Mouse (Mus musculus) heart, adult 2 months (tissue): ENCODE measurements at regions not wholly inside any gene's neighbourhood (a gene's known extent, or its start where the extent isn't known, plus 50 kb on each side); places are given as distances from the start of the nearest gene placed in this dataset.

Experiments
- DNase-seq, 2 experiments: peaks; one replicate each; pipeline ENCODE4 v3.0.0; 2021
- H3K27ac ChIP-seq: fragments of 200-600 bp; 2 replicates; pipeline ENCODE4 v1.8.1; 2022
- H3K27me3 ChIP-seq: fragments of 200-500 bp; 2 replicates; pipeline ENCODE4 v1.6.1; 2012; ENCODE audit warnings: mild to moderate bottlenecking, low read length, inconsistent platforms, mixed read lengths; ENCODE audit not compliant: control insufficient read depth, insufficient read depth
- H3K36me3 ChIP-seq: fragments of 200-500 bp; 2 replicates; pipeline ENCODE4 v1.6.1; 2012; ENCODE audit warnings: low read length, inconsistent platforms; ENCODE audit not compliant: control insufficient read depth, insufficient read depth
- H3K4me1 ChIP-seq: fragments of 200-500 bp; 2 replicates; pipeline ENCODE4 v1.6.1; 2011; ENCODE audit warnings: low read length; ENCODE audit not compliant: control insufficient read depth, insufficient read depth
- H3K4me3 ChIP-seq: fragments of 200-600 bp; 2 replicates; pipeline ENCODE4 v1.8.1; 2022
- H3K79me2 ChIP-seq: fragments of 200-500 bp; replicated peaks from 2 replicates; pipeline ENCODE4 v1.6.1; 2012; ENCODE audit warnings: mild to moderate bottlenecking, inconsistent platforms, low read length, moderate library complexity, mixed read lengths; ENCODE audit not compliant: control insufficient read depth, insufficient read depth
- H3K9ac ChIP-seq: fragments of 200-500 bp; 2 replicates; pipeline ENCODE4 v1.6.1; 2012; ENCODE audit warnings: low read depth, mild to moderate bottlenecking, control low read depth, inconsistent platforms, low read length, mixed read lengths
- CTCF ChIP-seq: fragments of 200-600 bp; IDR thresholded peaks from 2 replicates; pipeline ENCODE4 v1.8.1; 2022; ENCODE audit warnings: antibody characterized with exemption, mild to moderate bottlenecking, moderate library complexity
- EP300 ChIP-seq: fragments of 200-500 bp; IDR thresholded peaks from 2 replicates; pipeline ENCODE4 v1.6.1; 2011; ENCODE audit warnings: low read depth, low read length, control low read depth; ENCODE audit not compliant: insufficient read depth
- POLR2A ChIP-seq: fragments of 200-500 bp; IDR thresholded peaks from 2 replicates; pipeline ENCODE4 v1.6.1; 2011; ENCODE audit warnings: mild to moderate bottlenecking, low read depth, low read length, control low read depth; ENCODE audit not compliant: insufficient read depth
- WGBS: fragments of 180-500 bp; shearing (Covaris S2); methylation state at CpG from one replicate; pipeline ENCODE4 v1.1.7; 2018; 5-methylcytosine and 5-hydroxymethylcytosine counted together
- intact Hi-C: fragments of 180-260 bp; cut with DNase I; formaldehyde crosslinking; loops from one replicate; pipeline ENCODE4 v1.15.1; 2025

GRCm38 (mm10) chr2:106210773-106211172 is 207.4 kb upstream of the Dnajc24 start:
- WGBS = 41% methylated on average over 1 of the region's 1 CpGs
- Histone ChIP-seq H3K79me2 (no peaks in the 10 kb centered on the region), H3K27ac (no peak overlapping the region), H3K27me3 (no peaks in the 10 kb centered on the region), H3K4me1 (no peaks in the 10 kb centered on the region), H3K4me3 (no peak overlapping the region), H3K9ac (no peak overlapping the region), H3K36me3 (no peaks in the 10 kb centered on the region)
- TF ChIP-seq CTCF (no peak), EP300 (no peak), POLR2A (no peak)
- no peak for DNase-seq
- intact Hi-C loops = no loop called here

DNA sequence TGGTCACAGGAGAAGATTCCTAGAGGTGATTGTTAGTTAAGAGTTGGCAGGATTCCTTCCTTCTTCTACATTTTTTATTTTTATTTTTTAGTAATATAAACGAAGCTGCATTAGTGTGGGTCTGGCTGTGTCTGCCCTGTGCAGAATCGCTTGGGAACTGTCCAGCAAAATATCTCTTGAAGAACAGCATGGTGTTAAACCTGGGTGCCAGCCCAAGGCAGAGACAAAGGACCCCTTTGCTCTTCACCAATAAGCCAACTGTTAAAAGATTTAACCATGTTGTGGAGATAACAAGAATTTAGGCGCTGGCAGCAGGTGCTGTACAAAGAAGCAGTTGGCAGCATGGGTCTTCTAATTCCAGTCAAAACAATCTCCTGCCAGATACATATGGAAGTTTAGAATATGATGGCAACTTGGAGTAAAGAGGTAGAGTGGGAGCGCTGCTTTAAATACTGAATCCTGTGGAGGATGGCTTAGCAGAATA is 205.5 kb upstream of the Dnajc24 start:
- no peak overlapping the region for H3K9ac ChIP-seq
- no peak for DNase-seq
- H3K4me3 ChIP-seq = no peak overlapping the region
- intact Hi-C loops = no loop called here
- TF ChIP-seq POLR2A = no peak
- no peak for TF ChIP-seq EP300
- TF ChIP-seq CTCF = no peak
- H3K27ac ChIP-seq = no peak overlapping the region
- no peaks in the 10 kb centered on the region for H3K79me2 ChIP-seq
- H3K27me3 ChIP-seq = no peaks in the 10 kb centered on the region
- WGBS = 52% methylated on average over 4 of the region's 4 CpGs
- H3K36me3 ChIP-seq = no peaks in the 10 kb centered on the region
- H3K4me1 ChIP-seq = no peaks in the 10 kb centered on the region

GRCm38 (mm10) chr2:106200130-106200529 is 196.8 kb upstream of the Dnajc24 start:
- no peak for DNase-seq
- Histone ChIP-seq H3K27me3 (no peaks in the 10 kb centered on the region), H3K9ac (no peak overlapping the region), H3K79me2 (no peaks in the 10 kb centered on the region), H3K4me3 (no peak overlapping the region), H3K4me1 (no peaks in the 10 kb centered on the region), H3K36me3 (no peaks in the 10 kb centered on the region), H3K27ac (no peak overlapping the region)
- intact Hi-C loops = no loop called here
- TF ChIP-seq CTCF (peak; percentile 28; the same call in 1 of the 2 replicates), EP300 (no peak), POLR2A (no peak)
- WGBS = 94% methylated on average over 2 of the region's 2 CpGs

GRCm38 (mm10) chr2:106195170-106195569 is 191.8 kb upstream of the Dnajc24 start:
- Histone ChIP-seq H3K27ac (no peak overlapping the region), H3K4me1 (no peaks in the 10 kb centered on the region), H3K36me3 (no peaks in the 10 kb centered on the region), H3K4me3 (no peak overlapping the region), H3K9ac (no peak overlapping the region), H3K79me2 (no peaks in the 10 kb centered on the region), H3K27me3 (no peaks in the 10 kb centered on the region)
- TF ChIP-seq CTCF (no peak), POLR2A (no peak), EP300 (no peak)
- DNase-seq = no peak
- intact Hi-C loops = no loop called here
- 15% methylated on average over 7 of the region's 7 CpGs for WGBS

DNA sequence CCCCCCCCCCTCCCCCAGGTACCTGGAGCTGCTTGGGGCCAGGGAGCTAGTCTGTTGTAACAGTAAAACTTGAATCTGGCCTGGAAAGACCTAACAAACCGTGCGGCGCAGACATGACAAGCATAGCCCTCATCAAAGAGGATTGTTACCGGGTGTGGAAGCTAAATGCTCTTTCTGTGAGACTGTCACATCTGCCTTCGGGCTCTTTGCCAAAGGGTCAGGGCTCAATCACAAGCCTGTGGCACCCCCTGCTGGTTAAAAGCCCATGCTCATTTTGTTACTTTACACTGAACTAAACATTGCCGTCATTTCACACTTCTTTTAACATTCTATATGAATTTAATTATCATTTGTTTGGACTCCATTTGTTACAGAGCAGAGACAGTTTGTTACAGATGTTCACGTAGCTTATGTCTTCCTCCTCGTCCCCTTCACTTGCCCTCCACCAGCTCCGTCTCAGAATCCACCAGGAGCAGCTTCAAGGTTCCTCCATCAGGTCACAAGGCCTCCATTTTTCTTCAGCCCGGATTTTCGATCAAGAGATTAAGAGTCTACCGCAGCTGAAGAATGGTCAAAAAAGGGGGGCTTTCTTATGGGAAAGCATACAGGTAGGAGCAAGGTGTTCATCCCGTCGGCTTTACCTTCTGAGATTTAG is 191.1 kb upstream of the Dnajc24 start:
- H3K4me3 ChIP-seq = no peak overlapping the region
- peak; percentile 31 to 58 for DNase-seq
- no peak overlapping the region for H3K9ac ChIP-seq
- no peaks in the 10 kb centered on the region for H3K79me2 ChIP-seq
- intact Hi-C loops = loop anchor here (5.0 kb wide), 1 partner anchor 577 kb away; no protein-coding TSS in a partner anchor
- no peaks in the 10 kb centered on the region for H3K4me1 ChIP-seq
- 11% methylated on average over 14 of the region's 14 CpGs for WGBS
- no peaks in the 10 kb centered on the region for H3K36me3 ChIP-seq
- H3K27ac ChIP-seq = no peak overlapping the region
- TF ChIP-seq EP300 (no peak), POLR2A (no peak), CTCF (peak; percentile 72)
- no peaks in the 10 kb centered on the region for H3K27me3 ChIP-seq

DNA sequence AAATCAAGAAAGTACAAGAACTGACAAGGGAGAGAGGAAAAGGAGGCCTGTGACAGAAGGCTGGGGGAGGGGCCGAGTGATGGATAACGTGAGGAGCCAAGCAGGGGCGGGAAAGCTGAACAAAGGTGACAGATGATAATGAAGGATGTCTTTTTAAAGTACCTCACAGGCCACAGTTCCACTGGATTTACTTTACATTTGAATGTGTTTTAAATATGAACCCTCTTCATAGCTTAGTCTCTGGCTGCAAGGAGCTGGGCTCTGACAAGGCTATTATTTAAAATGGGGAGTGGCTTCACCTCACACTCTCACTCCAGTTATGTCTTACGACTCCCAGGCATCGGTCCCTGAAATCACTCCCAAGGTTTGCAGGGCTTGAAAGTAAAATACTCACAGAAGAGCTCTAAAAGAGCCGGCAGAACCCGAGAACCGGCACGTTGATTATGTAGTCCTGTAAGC is 190.6 kb upstream of the Dnajc24 start:
- no peak for DNase-seq
- Histone ChIP-seq H3K9ac (no peak overlapping the region), H3K4me3 (no peak overlapping the region), H3K27ac (no peak overlapping the region), H3K4me1 (no peaks in the 10 kb centered on the region), H3K27me3 (no peaks in the 10 kb centered on the region), H3K79me2 (no peaks in the 10 kb centered on the region), H3K36me3 (no peaks in the 10 kb centered on the region)
- no peak for TF ChIP-seq EP300
- no peak for TF ChIP-seq CTCF
- TF ChIP-seq POLR2A = no peak
- intact Hi-C loops = loop anchor here (5.0 kb wide), 1 partner anchor 577 kb away; no protein-coding TSS in a partner anchor
- 3% methylated on average over 9 of the region's 9 CpGs for WGBS
